Mouse (Mus musculus): ENCODE measurements around the gene Tjp3.
A peak's percentile ranks its signal among the peaks of the same experiment; 100 is the strongest.

The Tjp3 gene

DNA sequence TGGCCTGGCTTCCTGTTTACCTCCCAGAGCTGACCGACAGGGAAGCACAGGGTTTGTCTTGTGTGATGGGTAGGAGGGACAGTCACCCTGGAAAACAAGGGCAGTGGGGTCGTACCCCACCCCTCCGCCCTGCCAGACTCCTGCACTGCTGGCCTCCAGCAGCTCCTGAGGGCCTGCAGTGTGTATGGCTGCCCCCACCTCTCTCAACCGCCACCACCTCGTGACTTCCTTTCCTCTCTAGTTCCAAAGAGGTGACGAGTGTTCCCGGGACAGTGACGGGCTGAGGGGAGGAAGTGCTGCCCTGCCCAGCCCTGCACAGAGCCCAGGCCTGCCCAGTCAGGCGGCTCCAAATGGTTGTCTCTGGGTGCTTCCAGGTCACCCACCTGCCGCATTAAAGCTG lies 6.5 kb upstream of the Tjp3 start:
- DNase-seq (ENCODE audit: low spot score in 2 of 2), result peak; percentile 86 to 87

DNA sequence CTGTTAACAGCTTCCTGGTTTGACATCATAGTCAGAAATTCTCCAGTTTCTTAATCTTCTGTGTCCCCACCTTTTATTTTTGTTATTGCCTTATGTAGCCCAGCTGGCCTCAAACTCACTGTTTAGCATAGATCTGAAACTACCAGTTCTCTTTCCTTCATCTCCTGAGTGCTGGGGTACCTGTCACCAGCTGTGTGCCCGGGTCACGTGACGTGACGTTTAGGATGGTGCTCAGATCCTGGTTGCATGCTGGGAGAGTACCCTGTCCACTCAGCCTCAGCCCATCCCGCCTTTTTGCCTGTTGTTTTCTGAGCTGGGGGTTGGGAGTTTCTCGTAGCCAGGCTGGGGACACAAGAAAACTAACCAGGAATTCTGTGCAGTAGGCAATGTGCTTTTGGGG lies 5.9 kb upstream of the Tjp3 start:
- peak in 1 of 2 experiments; percentile 68 for DNase-seq (ENCODE audit: low spot score in 2 of 2)

DNA sequence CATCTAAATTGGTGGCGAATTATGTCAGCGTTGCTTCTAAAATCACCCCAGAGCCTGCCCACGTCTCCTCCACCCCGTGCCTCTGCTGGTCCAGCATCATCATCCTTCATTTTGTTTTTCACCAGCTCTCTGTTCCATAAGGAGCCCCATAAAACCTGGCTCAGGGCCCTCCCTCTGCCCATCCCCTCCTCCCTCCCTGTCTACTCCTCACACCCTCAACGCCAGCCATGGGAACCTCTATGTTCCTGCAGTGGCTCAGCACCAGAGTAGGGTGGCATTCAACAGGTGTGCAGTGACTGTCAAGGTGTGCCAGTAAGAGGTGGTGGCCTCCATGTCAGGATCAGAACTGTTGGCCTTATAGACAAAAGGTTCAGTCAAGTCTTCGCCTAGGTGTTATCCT lies 3.8 kb upstream of the Tjp3 start:
- no peak for DNase-seq (ENCODE audit: low spot score in 2 of 2)

DNA sequence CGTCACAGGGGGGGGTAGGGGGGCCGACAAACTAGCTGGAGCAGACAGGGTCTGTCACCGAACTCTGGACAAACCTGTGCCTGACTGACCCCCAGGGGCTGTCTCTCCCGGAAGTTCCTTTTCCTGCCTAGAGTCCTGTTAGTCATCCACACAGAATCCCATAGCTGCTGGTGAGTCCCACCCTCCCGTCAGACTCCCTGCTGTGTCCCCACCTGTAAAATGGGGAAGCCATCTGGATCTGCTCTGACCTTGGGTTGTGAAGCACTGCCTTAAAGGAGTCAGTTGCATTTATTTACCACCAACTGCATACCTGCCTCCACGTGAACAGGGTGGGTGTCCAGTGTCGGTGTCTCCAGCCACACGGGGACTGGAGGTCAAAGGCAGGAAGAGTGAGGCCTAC lies 3.1 kb upstream of the Tjp3 start:
- DNase-seq (ENCODE audit: low spot score in 2 of 2), result no peak

DNA sequence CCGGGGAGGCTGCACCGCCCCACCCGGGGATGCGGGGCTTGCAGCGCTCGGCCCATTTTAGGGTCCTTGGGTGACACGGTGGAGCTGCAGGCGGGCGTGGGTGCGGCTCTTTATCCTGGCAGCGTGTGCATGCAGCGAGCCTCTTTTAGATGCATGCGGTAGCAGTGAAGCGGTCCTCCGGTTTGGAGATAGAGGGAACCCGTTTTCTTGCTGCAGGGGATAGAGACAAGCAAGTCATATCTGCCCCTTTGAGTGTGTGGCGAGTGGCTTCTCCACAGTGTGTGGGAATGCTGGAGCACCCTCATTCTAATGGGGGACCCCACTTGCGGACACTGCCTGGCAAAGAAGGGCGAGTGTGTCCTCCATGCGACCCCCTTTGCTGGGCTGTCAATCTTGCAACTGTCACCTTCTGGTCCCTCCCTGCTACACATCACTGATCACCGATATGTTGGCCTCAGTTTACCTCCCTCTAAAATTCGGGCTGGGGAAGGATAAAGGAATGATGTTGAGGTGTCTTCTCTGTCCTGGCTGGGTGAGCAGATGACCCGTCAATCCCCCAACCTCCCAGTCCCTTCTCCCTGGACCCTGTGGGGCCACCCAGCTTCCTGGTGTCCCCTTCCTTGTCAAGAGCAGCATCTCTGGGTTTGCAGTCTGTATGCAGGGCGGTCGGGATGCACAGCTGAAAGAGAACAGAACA lies 2.1 kb upstream of the Tjp3 start:
- no peak for DNase-seq (ENCODE audit: low spot score in 2 of 2)

DNA sequence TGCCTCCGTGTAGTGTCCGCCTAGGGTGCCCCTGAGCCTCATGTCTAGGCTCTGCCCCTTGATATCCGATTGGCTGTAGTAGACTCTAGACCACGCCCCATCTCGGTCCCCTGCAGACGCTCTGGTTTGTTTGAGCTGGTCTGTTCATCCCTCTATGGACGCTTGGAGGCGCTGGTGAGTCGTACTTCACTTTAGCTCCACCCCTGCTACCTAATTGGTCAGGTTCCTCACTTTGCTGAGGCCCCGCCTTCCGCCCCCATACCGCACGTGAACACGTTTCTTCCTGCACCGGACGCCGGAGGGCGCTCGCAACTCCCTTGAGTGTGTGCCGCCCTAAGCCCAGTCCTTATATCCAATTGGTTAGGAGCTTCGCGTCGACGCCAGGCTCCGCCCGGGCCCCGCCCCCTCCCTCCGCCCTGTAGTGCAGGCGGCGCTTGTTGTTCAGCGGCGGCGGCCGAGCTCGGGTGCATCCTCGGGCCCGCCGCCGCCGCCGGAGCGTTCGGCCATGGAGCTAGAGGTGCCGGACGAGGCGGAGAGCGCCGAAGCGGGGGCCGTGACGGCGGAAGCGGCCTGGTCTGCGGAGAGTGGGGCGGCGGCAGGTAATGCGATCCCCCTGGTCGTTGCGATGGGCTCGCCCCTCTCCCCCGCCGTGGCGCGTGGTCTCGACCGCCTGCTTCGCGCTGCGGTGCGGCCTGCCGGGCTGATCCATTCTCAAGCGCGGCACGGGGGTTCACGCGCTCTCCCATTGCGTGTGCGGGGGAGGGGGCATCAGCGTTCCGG lies 1.4 kb upstream of the Tjp3 start, which contains the start of gene Pip5k1c:
Pip5k1c (plus strand) TSS at position 410 of the 780 bp plus-strand sequence.
- peak; percentile 100 for DNase-seq (ENCODE audit: low spot score in 2 of 2)

DNA sequence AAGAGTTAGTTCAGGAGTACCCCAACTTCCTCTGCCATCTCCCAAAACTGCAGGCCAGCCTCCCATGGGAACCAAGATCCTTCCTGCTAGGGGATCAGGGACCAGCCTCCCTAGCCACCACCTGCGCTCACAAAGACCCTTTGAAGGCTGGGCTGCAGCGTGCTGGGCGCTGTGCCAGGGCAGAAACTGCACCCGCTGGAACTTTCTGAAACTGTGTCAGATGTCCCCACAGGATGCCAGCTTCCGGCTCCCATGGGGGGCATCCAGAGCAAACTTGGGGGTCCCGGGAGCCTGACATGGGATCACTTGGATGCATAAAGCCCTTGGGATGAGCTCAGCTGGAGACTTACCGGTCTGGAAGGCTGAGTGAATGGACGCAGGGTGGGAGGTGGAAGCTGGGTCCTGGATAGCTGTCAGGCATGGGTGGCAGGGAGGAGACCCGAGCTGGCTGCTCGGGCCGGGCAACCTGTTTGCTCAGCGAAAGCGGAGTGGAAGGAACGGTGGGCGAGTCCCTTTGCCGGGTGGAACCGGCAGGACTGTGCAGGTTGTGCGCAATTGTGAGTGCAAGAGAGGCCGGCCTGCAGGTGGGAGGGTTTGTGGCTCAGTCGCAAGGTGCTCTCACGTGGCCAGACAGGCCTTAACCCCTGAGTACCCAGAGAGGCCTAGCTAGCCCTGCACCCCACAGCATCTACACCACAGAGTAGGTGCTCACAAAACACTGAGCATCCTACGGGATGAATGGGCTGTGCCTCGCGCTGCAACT lies 502 bp downstream of the Tjp3 start:
- DNase-seq (ENCODE audit: low spot score in 2 of 2), result peak in 1 of 2 experiments; percentile 27

DNA sequence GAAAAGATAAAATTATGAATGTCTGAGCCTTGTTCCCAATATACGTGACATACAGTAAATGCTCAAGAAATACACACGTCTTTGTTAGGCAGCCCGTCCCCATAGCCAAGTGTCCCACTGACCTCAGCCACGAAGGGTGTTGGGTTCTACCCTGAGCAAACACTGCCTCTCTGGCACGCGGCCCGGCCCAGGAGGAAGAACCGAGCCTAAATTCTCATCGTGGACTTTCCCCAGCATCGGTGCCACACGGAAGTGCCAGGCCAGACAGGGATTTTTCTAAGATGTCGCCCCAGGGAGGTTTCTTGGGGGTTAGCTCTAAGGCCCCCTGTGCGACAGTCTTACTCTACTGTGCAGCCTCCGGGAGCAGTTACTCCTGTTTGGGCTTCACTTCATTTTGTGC lies 1.6 kb downstream of the Tjp3 start:
- no peak for DNase-seq (ENCODE audit: low spot score in 2 of 2)

DNA sequence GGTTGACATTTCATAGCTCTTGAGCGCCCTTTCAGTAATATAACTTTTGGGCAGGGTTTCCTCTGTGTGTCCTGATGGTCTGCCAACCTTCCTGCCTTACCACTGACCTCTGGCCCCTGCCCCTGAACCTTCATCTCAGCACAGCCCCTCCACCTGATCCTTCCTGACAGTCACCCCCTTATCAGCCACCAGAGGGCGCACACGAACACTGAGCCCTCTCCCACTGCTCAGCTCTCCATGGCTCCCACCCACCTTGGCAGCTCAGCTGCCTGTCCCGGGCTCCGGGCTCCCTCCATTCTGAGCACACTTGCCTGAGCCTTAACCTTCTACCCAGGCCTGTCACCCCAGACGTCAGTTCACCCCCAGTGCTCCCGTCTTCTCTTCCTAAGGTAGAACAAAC lies 2.1 kb downstream of the Tjp3 start:
- DNase-seq (ENCODE audit: low spot score in 2 of 2), result peak; percentile 46 to 67

DNA sequence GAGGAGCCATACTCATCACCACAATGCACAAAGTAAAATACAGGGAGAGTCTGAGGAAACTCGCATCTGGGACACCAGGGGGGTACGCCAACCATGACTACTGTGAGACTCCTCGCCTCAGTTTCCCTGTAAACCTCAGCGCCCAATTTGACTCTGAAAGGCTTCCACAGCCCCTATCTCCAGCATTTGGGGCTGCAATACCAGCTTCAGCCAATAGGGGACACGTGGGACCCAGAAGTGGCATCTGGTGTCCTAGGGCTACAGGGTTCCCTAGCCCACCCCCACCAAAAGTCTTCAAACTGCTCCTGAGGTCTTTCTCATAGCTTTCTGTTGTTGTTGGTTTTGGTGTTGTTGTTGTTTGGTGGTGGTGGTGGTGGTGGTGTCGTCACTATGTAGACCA lies 2.8 kb downstream of the Tjp3 start:
- DNase-seq (ENCODE audit: low spot score in 2 of 2), result peak in 1 of 2 experiments; percentile 60

DNA sequence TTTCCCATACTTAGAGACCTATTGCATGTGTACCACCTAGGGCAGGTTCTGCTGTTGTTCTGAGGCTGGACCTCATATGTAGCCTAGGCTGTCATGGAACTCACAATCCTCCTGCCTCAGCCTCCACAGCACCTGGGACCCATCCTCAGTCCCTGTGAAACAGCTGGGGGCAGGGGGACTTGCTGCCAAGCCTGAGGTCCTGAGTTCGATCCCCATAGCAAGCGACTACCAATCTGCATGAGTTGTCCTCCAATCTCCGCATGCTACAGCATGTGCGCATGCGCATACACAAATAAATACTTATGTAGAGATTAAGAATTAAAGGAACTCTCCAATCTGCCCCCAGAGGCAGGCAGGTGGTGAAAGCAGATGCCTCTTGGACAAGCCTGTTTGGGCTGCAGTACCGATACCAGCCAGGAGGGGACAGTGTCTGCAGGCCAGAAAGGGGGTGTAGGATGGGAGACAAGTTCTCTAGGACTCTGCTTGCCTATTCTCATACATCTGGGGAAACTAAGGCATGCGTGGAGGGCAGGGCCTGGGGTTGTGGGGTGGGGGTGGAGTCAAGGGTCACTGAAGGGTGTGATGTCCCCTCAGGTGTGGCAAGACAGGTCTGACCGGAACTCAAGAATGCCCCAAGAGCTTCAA lies 3.7 kb downstream of the Tjp3 start:
- DNase-seq (ENCODE audit: low spot score in 2 of 2), result peak; percentile 65 to 83

DNA sequence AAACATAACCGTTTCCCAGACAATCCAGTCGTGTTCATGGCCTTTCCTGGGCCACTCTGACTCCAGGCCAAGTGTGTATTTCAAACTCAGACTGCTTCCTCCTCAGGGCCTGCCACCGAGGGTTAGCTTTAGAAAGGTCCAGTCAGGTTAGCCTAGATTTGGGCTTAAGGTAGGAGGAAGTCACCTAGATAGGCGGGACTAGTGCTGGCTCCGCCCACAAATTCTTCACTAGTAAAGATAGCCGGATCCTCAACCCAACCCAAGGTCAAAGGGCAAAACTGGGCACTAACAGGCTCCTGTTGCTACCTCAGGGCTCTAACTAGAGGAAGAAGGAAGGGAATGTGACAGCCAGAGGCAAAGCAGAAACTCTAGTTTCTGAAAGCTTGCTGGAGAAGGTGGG lies 4.8 kb downstream of the Tjp3 start:
- no peak for DNase-seq (ENCODE audit: low spot score in 2 of 2)

DNA sequence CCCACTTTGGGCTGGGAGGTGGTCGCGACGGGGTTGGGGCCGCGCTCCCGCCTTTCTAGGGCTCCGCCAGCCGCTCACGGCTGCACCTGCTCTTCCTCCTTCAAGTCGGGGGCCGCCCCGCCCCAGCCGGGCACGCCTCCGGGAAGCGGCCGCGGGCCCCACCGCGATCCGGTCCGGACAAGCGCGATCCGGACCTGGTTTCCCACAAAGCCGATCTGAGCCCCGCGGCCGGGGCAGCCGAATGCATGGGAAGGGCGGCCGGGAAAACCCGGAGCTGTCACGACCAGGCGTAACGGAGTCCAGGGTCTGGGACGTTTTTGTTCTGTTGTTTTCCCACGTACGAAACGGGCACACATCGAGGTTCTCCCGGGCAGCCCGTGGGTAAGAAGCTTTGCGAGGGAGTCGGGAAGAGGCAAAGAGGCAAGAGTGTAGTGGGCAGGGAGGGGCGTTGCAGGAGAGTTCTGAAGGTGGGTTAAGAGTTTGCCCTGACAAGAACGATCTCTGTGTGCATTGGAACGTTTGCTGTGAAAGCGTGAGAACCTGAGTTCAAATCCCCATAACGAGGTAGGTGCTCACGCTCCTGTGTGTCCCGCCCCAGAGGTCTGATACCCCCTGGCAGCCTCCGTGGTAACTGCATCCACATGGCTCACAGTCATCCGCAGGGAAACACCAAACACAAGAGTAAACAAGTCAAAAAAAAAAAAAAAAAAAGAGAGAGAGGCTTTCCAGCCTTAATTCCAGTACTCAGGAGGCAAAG lies 5.5 kb downstream of the Tjp3 start:
- DNase-seq (ENCODE audit: low spot score in 2 of 2), result peak; percentile 64 to 86

DNA sequence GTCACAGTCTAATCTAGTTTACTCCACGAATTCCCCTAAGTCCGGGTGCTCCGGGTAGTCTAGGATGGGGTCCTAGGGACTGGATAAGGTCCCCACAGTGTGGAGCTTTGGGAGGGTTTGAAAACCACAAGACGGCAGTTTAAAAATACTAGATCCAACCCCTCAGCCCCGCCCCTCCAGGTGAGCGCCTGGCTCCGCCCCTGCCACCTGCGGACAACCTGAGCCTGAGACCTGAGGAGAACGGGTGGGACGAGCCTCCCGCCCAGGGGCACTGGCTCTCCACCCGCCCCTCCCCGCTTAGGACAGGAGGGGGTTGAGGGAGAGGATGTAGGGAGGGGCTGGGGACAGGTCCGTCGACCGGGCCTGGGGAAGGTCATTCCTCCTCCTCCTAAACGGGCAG lies 6.7 kb downstream of the Tjp3 start:
- DNase-seq (ENCODE audit: low spot score in 2 of 2), result no peak

DNA sequence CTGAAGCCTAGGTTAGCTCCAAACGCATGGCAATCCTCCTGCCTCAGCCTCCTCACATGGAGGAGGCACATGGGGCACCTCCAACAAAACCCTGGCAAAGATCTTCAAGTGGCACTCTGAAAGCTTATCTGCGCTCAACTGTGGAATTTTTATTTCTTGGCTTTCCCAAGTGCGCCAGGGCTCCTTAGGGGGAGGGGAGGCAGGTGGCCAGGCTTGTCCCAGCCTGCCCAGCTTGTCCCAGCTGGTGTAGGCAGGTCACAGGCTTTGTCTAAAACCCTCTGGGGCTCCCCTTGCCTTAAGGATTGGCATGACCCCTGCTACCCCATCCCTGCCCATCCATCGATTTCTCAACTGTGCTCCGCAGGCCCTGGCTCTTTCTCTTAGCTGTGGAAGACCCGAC lies 7.2 kb downstream of the Tjp3 start:
- DNase-seq (ENCODE audit: low spot score in 2 of 2), result no peak

DNA sequence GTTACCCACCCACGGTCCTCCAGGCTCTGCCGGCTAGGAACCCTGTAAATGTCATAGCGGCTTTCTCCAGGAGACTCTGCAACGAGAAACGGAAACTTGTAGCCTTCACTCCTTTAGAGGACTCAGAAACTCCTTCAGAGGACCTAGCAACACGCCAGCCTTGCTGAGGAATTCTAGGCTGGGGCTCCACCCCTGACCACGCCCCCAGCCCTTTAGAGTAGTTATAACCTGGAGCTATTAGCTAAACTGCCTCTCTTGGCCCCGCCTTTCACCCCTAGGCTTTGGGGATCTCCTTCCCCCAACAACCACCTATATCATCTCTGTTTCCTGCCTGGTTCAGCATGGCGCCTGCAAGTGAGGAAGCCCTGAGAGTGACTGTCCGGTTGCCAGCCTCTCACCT lies 11.9 kb downstream of the Tjp3 start:
- no peak for DNase-seq (ENCODE audit: low spot score in 2 of 2)

DNA sequence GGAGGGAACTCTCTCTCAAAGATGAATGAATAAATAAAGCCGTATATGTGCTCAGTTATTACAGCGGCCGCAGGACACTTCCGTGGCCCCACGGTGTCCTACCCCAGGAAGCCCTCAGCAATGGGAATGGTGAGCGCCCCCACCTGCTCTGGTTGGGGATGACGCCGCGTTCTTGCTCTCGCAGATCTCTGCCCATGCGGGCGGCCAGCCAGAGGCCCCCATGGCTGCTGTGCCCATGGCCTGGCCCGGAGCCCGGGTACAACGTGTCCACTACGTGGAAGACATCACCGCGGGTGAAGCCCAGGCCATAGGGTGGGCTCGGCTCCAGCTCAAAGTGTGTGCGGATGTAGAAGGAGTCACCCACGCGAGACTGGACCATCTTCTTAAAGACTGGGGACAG lies 13.7 kb downstream of the Tjp3 start:
- no peak for DNase-seq (ENCODE audit: low spot score in 2 of 2)

DNA sequence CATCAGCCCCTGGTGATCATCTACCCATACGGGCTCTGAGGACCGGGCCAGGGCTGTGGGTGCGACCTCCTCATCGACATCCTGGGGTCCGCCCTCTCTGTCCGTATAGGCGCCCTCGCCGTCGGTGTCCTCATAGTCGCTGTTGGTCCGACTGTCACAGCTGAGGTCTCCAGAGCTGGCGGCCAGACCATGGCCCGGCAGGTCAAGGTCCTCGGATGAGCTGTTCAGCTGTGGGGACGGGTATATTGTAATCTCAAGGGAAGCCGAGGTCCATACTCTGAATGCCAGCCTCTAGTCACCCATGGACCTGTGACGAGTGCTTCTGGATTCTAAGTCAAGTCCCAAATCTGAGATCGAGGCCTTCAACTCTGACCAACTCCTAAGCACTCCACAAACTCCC lies 17.5 kb downstream of the Tjp3 start:
- no peak for DNase-seq (ENCODE audit: low spot score in 2 of 2)

DNA sequence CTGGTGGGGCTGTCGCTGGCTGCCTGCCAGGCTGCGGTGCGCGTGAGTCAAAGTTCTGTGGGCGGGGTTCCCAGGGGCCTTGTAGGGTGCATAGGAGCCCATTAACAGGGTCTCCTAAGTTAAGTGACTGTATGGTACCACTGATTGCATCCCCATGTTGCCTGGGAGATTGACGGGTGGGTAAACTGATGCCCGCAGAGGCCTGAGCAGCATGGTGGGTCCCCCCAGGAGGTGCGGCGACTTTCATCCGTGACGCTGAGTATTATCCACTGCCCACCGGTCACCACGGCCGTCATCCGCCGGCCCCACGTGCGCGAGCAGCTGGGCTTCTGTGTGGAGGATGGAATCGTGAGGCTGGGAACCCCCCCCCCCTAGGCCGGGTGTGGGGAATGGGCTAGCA lies 19.0 kb downstream of the Tjp3 start:
- DNase-seq (ENCODE audit: low spot score in 2 of 2), result no peak

DNA sequence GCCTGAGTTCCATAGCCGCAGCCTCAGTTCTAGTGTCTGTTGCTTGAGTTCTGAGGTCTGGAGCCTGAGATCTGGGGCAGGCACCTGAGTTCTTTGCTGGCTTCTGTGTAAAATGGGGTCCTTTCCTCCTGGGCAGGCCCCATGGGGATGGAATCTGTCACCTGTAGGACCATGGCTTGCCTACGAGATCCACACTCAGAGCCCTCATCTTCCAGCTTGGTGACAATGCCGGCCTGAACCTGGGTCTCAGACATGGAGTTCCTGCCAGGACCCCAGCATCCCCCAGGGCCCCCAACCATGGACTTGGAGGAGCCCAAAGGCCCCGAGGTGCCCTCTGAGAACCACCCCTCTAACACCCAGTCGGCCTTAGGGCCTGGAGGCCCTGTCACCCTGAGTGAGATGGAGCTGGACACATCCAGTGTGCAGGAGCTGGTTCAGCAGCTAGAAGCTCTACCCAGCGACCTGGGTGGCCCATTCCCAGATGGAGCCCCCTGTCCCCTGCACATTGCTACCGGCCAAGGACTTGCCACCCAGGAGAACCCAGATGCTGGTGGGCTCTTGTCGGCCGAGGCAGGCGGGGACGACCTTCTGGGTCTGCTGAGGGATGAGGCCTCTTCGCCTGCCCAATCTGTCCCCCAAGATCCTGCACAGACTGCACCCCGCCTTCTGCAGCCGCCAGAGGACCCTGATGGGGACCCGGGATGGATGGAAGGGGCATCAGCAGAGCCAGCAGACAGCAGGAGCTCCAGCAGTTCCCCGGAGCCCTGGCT lies 22.6 kb downstream of the Tjp3 start:
- no peak for DNase-seq (ENCODE audit: low spot score in 2 of 2)

DNA sequence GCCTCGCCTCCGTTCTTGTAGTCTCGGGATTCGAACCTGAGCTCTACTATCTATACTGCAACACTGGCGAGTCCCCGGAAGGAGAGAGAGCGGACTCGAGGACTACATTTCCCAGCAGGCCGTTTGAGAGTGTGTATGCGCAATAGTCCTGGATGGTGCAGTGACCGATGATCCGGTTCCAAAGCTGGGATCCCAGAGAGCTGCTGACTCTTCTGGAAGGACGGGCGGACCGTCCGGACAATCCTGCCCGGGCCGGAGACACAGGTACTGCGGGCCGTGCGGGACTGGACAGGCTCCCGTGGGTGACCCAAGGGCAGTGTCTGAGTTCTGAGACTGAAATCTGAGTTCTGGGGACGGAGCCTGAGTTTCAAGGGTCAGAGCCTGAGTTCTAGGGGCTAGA lies 23.3 kb downstream of the Tjp3 start:
- peak; percentile 53 to 65 for DNase-seq (ENCODE audit: low spot score in 2 of 2)
